ENCODE assay signal across 25 mouse cellular contexts in genomic region chr4:34823901-34824300, GRCm38 (mm10). TPM values are rescaled to one million over a fixed set of nuclear protein-coding genes. Genes with fewer than 3 reads are reported as not detected.
A peak's percentile ranks its signal among the peaks of the same experiment; 100 is the strongest.
DNase-seq lines count a peak whose midpoint lies in the region; ATAC-seq and TF ChIP-seq lines count a peak whose summit lies in the region.
"Had no signal": no experiment of that assay in that cellular context is flagged by ENCODE, and none has a peak within 500 bp of the region (broad histone marks: within the 10 kb centered on the region; RNA-seq: fewer than 3 reads in every experiment).

No protein-coding gene starts in this region.

- H3K27me3 ChIP-seq in forebrain, postnatal 0 days (ENCODE audit: insufficient read depth, low read length): no peaks in the 10 kb centered on the region
- H3K27me3 ChIP-seq in forebrain, embryonic 12.5 days: no peaks in the 10 kb centered on the region
- H3K27me3 ChIP-seq in heart, embryonic 16.5 days (ENCODE audit: control insufficient read depth, insufficient read depth, low read length): no peaks in the 10 kb centered on the region
- no peaks in the 10 kb centered on the region for H3K27me3 ChIP-seq in heart, embryonic 12.5 days (replicated peaks)
- H3K27me3 ChIP-seq: CH12.LX; intestine, embryonic 15.5 days; midbrain, embryonic 13.5 days; stomach, embryonic 15.5 days had no signal

- 47% methylated on average over 1 of the region's 1 CpGs for WGBS in forebrain, postnatal 0 days
- 90% methylated on average over 1 of the region's 1 CpGs for WGBS in forebrain, embryonic 12.5 days
- 93% methylated on average over 1 of the region's 1 CpGs for WGBS in heart, embryonic 16.5 days
- 100% methylated on average over 1 of the region's 1 CpGs for WGBS in heart, embryonic 12.5 days

- ATAC-seq in cerebellum, adult (ENCODE audit: insufficient number of reproducible peaks, low FRiP score, low TSS enrichment): peak; percentile 40; the same call in 1 of the 2 replicates
- no peak for ATAC-seq in forebrain, postnatal 0 days
- no peak for ATAC-seq in forebrain, embryonic 12.5 days (ENCODE audit: low FRiP score)
- no peak for ATAC-seq in heart, embryonic 16.5 days (replicated peaks; ENCODE audit: extremely low read depth, insufficient read depth, low FRiP score)
- ATAC-seq in heart, embryonic 12.5 days (ENCODE audit: insufficient number of reproducible peaks, low FRiP score): no peak
- ATAC-seq: hindbrain, embryonic 16.5 days; intestine, embryonic 15.5 days; midbrain, embryonic 13.5 days had no signal

- no peak overlapping the region for H3K4me3 ChIP-seq in forebrain, postnatal 0 days (ENCODE audit: low read depth, low read length)
- H3K4me3 ChIP-seq in forebrain, embryonic 12.5 days (replicated peaks): no peak overlapping the region
- H3K4me3 ChIP-seq in heart, embryonic 16.5 days (ENCODE audit: low read length): no peak overlapping the region
- H3K4me3 ChIP-seq in heart, embryonic 12.5 days: no peak overlapping the region
- H3K4me3 ChIP-seq: intestine, embryonic 15.5 days; midbrain, embryonic 13.5 days; stomach, embryonic 15.5 days had no signal

- H3K9me3 ChIP-seq in forebrain, postnatal 0 days (ENCODE audit: low read length): no peaks in the 10 kb centered on the region
- no peaks in the 10 kb centered on the region for H3K9me3 ChIP-seq in forebrain, embryonic 12.5 days
- H3K9me3 ChIP-seq in heart, embryonic 16.5 days (replicated peaks; ENCODE audit: control insufficient read depth, low read length): no peaks in the 10 kb centered on the region
- no peaks in the 10 kb centered on the region for H3K9me3 ChIP-seq in heart, embryonic 12.5 days (replicated peaks)
- H3K9me3 ChIP-seq: intestine, embryonic 15.5 days; midbrain, embryonic 13.5 days; stomach, embryonic 15.5 days had no signal

- H3K36me3 ChIP-seq in forebrain, postnatal 0 days (ENCODE audit: insufficient read depth): peaks cover 8% of the 10 kb centered on the region; the same call in 1 of the 2 replicates
- peaks cover 17% of the 10 kb centered on the region for H3K36me3 ChIP-seq in forebrain, embryonic 12.5 days (replicated peaks)
- peaks cover 9% of the 10 kb centered on the region for H3K36me3 ChIP-seq in heart, embryonic 16.5 days (ENCODE audit: control insufficient read depth, insufficient read depth)
- peaks cover 15% of the 10 kb centered on the region for H3K36me3 ChIP-seq in heart, embryonic 12.5 days

- H3K4me2 ChIP-seq in forebrain, postnatal 0 days (ENCODE audit: low read depth): no peak overlapping the region
- no peak overlapping the region for H3K4me2 ChIP-seq in forebrain, embryonic 12.5 days
- H3K4me2 ChIP-seq in heart, embryonic 16.5 days (ENCODE audit: low read depth, low read length): no peak overlapping the region
- H3K4me2 ChIP-seq in heart, embryonic 12.5 days: no peak overlapping the region
- H3K4me2 ChIP-seq: heart, embryonic 11.5 days; intestine, embryonic 15.5 days; midbrain, embryonic 13.5 days; stomach, embryonic 15.5 days had no signal

- TF ChIP-seq CTCF in forebrain, postnatal 0 days (IDR thresholded peaks at IDR 0.05; ENCODE audit: low read depth): no peak

- H3K4me1 ChIP-seq in forebrain, postnatal 0 days (ENCODE audit: insufficient read depth): no peaks in the 10 kb centered on the region
- no peaks in the 10 kb centered on the region for H3K4me1 ChIP-seq in forebrain, embryonic 12.5 days
- peaks cover 8% of the 10 kb centered on the region for H3K4me1 ChIP-seq in heart, embryonic 16.5 days (ENCODE audit: control insufficient read depth, insufficient read depth, low read length)
- no peaks in the 10 kb centered on the region for H3K4me1 ChIP-seq in heart, embryonic 12.5 days (replicated peaks)
- H3K4me1 ChIP-seq: intestine, embryonic 15.5 days; midbrain, embryonic 13.5 days; stomach, embryonic 15.5 days had no signal

- no peak overlapping the region for H3K9ac ChIP-seq in forebrain, postnatal 0 days
- H3K9ac ChIP-seq in forebrain, embryonic 12.5 days: no peak overlapping the region
- no peak overlapping the region for H3K9ac ChIP-seq in heart, embryonic 16.5 days (ENCODE audit: low read length)
- no peak overlapping the region for H3K9ac ChIP-seq in heart, embryonic 12.5 days
- H3K9ac ChIP-seq: intestine, embryonic 15.5 days; liver, embryonic 14.5 days; midbrain, embryonic 13.5 days; stomach, embryonic 15.5 days had no signal

- no peak overlapping the region for H3K27ac ChIP-seq in forebrain, postnatal 0 days (ENCODE audit: low read depth, low read length)
- H3K27ac ChIP-seq in forebrain, embryonic 12.5 days: no peak overlapping the region
- H3K27ac ChIP-seq in heart, embryonic 16.5 days (ENCODE audit: low read length): peak overlapping the region; percentile 24; the same call in 1 of the 2 replicates
- H3K27ac ChIP-seq in heart, embryonic 12.5 days (ENCODE audit: poor library complexity, severe bottlenecking): no peak overlapping the region
- H3K27ac ChIP-seq: intestine, embryonic 15.5 days; liver, embryonic 14.5 days; macrophage; midbrain, embryonic 13.5 days; stomach, embryonic 15.5 days had no signal

- DNase-seq in cerebellum, adult 11 months: no peak
- peak; percentile 8 for DNase-seq in forebrain, postnatal 0 days
- peak; percentile 10 for DNase-seq in left cerebral cortex, adult 11 months (ENCODE audit: low spot score)
- no peak for DNase-seq in left cerebral cortex, adult 8-10 months (ENCODE audit: low spot score in 2 of 2)
- DNase-seq: adrenal gland, adult 8-10 months; heart, postnatal 4 days; kidney, adult 2 months; layer of hippocampus, postnatal 36 days; liver; lung, adult 2 months; lung, postnatal 10 days; right cerebral cortex, postnatal 25 days; thymus, postnatal 14 days had no signal

RNA-seq across cellular contexts. Expression of gene Smim8, which starts 45.7 kb away (rescaled TPM):
- total RNA-seq in forebrain, postnatal 0 days (2014; rRNA removed): 28.0 and 30.7 TPM in 2 replicates
- polyA plus RNA-seq in forebrain, postnatal 0 days (2015; fragmentation: Nextera tagmentation; extraction: Ambion mirVana): 54.9 and 66.4 TPM in 2 replicates
- 49.9 and 50.2 TPM in 2 replicates for polyA plus RNA-seq in forebrain, embryonic 12.5 days (2016; fragmentation: Nextera tagmentation; extraction: Ambion mirVana)
- polyA plus RNA-seq in heart, embryonic 16.5 days (2015; fragmentation: Nextera tagmentation; extraction: Ambion mirVana): 62.1 and 69.9 TPM in 2 replicates
- 53.7 TPM in 2 replicates for polyA plus RNA-seq in heart, embryonic 12.5 days (2016; fragmentation: Nextera tagmentation; extraction: Ambion mirVana)
- total RNA-seq in left cerebral cortex, adult 8-10 months (2022): 10 to 100 TPM; 16.6 to 23.7 (median 21.4) TPM

RNA-seq across cellular contexts. Expression of gene Zfp292, which starts 58.9 kb away (rescaled TPM):
- total RNA-seq in forebrain, postnatal 0 days (2014; rRNA removed): 37.2 and 46.3 TPM in 2 replicates
- polyA plus RNA-seq in forebrain, postnatal 0 days (2015; fragmentation: Nextera tagmentation; extraction: Ambion mirVana): 12.0 and 16.7 TPM in 2 replicates
- 45.5 and 46.8 TPM in 2 replicates for polyA plus RNA-seq in forebrain, embryonic 12.5 days (2016; fragmentation: Nextera tagmentation; extraction: Ambion mirVana)
- polyA plus RNA-seq in heart, embryonic 16.5 days (2015; fragmentation: Nextera tagmentation; extraction: Ambion mirVana): 12.4 and 13.0 TPM in 2 replicates
- 18.6 and 19.8 TPM in 2 replicates for polyA plus RNA-seq in heart, embryonic 12.5 days (2016; fragmentation: Nextera tagmentation; extraction: Ambion mirVana)
- 10 to 100 TPM; 26.2 to 32.3 (median 29.4) TPM for total RNA-seq in left cerebral cortex, adult 8-10 months (2022)

Comparison
In these comparisons a context has a peak if more than half of its experiments do, and no peak if none do; other contexts are left out.
1. DNase-seq: peak in forebrain, postnatal 0 days (single experiment) and left cerebral cortex, adult 11 months (single experiment); none in cerebellum, adult 11 months (single experiment) and left cerebral cortex, adult 8-10 months (0 of 2).